Mouse (Mus musculus) liver, postnatal 0 days (tissue): ENCODE measurements around the gene Nkx2-3. TPM values are rescaled to one million over a fixed set of nuclear protein-coding genes. Genes with fewer than 3 reads are reported as not detected.

Experiments used
- ATAC-seq: fragments of 200-750 bp; cut with Nextera tagmentation; 2 replicates; pipeline ENCODE4 v1.8.0; 2017; ENCODE audit warnings: mild to moderate bottlenecking, moderate library complexity
- DNase-seq: peaks from one replicate; pipeline ENCODE4 v3.0.0-alpha.2; 2016
- H3K27ac ChIP-seq: fragments of 300-500 bp; sonication (generic); 2 replicates; pipeline ENCODE4 v1.5.1; 2014; ENCODE audit warnings: antibody characterized with exemption, moderate library complexity, mild to moderate bottlenecking, low read depth
- H3K27me3 ChIP-seq: fragments of 300-500 bp; sonication (generic); 2 replicates; pipeline ENCODE4 v1.6.1; 2014; ENCODE audit warnings: low read length, control low read depth, mixed read lengths; ENCODE audit not compliant: insufficient read depth
- H3K36me3 ChIP-seq: fragments of 300-500 bp; sonication (generic); replicated peaks from 2 replicates; pipeline ENCODE4 v1.6.1; 2014; ENCODE audit warnings: mild to moderate bottlenecking, control low read depth, low read length, moderate library complexity, mixed read lengths; ENCODE audit not compliant: insufficient read depth
- H3K4me1 ChIP-seq: fragments of 300-500 bp; sonication (generic); 2 replicates; pipeline ENCODE4 v1.6.1; 2014; ENCODE audit warnings: antibody characterized with exemption, mild to moderate bottlenecking, control low read depth; ENCODE audit not compliant: insufficient read depth
- H3K4me2 ChIP-seq: fragments of 300-500 bp; sonication (generic); 2 replicates; pipeline ENCODE4 v1.6.1; 2014; ENCODE audit warnings: low read depth, mild to moderate bottlenecking, low read length, moderate library complexity, mixed read lengths
- H3K4me3 ChIP-seq: fragments of 300-500 bp; sonication (generic); 2 replicates; pipeline ENCODE4 v1.5.1; 2014; ENCODE audit warnings: low read depth, low read length
- H3K9ac ChIP-seq: fragments of 300-500 bp; sonication (generic); replicated peaks from 2 replicates; pipeline ENCODE4 v1.6.1; 2014; ENCODE audit warnings: mild to moderate bottlenecking, moderate library complexity
- H3K9me3 ChIP-seq: fragments of 300-500 bp; sonication (generic); 2 replicates; pipeline ENCODE4 v1.6.1; 2016; ENCODE audit warnings: mild to moderate bottlenecking, control low read depth, low read length, mixed read lengths
- CTCF ChIP-seq: sonication (generic); IDR thresholded peaks from 2 replicates; pipeline ENCODE4 v1.5.1; 2016; ENCODE audit warnings: antibody characterized with exemption, low read depth
- EP300 ChIP-seq: IDR thresholded peaks from 2 replicates; pipeline ENCODE4 v1.6.1; 2016; ENCODE audit warnings: antibody characterized with exemption, low read depth, mild to moderate bottlenecking
- WGBS: fragments of 180-500 bp; shearing (Covaris S2); extraction: QIAGEN DNeasy Blood & Tissue Kit; methylation state at CpG from one replicate; pipeline ENCODE4 v1.1.7; 2014; ENCODE audit not compliant: insufficient replicate concordance; 5-methylcytosine and 5-hydroxymethylcytosine counted together
- polyA plus RNA-seq: library from polyadenylated mRNA; unstranded; fragments of >200 nt; fragmentation: Nextera tagmentation; extraction: Ambion mirVana; gene quantifications from 2 replicates; pipeline ENCODE4 v1.2.1, GENCODE M21; 2015

The Nkx2-3 gene
- polyA plus RNA-seq, 1 experiment from 2014 or later, result 0.13 TPM

- ATAC-seq (no peak), DNase-seq (no peak)
- WGBS, result 87% methylated on average over 3 of the region's 3 CpGs
- Histone ChIP-seq H3K4me3 (no peak overlapping the region), H3K27ac (no peak overlapping the region), H3K4me1 (no peaks in the 10 kb centered on the region), H3K27me3 (peaks cover 40% of the 10 kb centered on the region), H3K9ac (no peak overlapping the region), H3K9me3 (no peaks in the 10 kb centered on the region), H3K36me3 (no peaks in the 10 kb centered on the region), H3K4me2 (no peak overlapping the region)
- TF ChIP-seq EP300 (no peak), CTCF (peak; percentile 41)
Observed at GRCm38 (mm10) chr19:43627345-43627744, 15.2 kb downstream of the Nkx2-3 start.

DNA sequence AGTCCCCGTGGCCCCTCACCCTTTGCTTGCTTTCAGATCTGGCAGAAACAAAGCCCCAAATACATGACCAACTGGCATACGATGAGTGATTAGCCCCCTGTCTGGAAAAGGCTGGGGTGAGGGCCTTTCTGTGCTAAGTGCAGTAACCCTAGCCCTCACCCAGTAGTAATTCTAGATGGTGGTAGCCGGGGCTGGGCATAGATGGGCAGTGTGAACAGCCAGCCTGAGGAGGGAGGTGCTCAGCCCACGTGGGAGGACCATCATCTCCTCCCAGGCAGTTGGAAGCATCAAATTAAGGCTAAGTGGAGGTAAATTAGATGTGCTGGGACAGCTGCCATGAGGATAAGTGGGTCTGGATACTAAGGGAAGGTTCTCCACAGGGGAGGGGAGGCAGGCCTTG lies 17.0 kb downstream of the Nkx2-3 start:
- ATAC-seq (no peak), DNase-seq (no peak)
- Histone ChIP-seq H3K4me3 (no peak overlapping the region), H3K4me1 (no peaks in the 10 kb centered on the region), H3K36me3 (no peaks in the 10 kb centered on the region), H3K27me3 (peaks cover 23% of the 10 kb centered on the region; the same call in 1 of the 2 replicates), H3K9me3 (no peaks in the 10 kb centered on the region), H3K9ac (no peak overlapping the region), H3K27ac (no peak overlapping the region), H3K4me2 (no peak overlapping the region)
- TF ChIP-seq EP300 (no peak), CTCF (no peak)
- 46% methylated on average over 4 of the region's 4 CpGs for WGBS

DNA sequence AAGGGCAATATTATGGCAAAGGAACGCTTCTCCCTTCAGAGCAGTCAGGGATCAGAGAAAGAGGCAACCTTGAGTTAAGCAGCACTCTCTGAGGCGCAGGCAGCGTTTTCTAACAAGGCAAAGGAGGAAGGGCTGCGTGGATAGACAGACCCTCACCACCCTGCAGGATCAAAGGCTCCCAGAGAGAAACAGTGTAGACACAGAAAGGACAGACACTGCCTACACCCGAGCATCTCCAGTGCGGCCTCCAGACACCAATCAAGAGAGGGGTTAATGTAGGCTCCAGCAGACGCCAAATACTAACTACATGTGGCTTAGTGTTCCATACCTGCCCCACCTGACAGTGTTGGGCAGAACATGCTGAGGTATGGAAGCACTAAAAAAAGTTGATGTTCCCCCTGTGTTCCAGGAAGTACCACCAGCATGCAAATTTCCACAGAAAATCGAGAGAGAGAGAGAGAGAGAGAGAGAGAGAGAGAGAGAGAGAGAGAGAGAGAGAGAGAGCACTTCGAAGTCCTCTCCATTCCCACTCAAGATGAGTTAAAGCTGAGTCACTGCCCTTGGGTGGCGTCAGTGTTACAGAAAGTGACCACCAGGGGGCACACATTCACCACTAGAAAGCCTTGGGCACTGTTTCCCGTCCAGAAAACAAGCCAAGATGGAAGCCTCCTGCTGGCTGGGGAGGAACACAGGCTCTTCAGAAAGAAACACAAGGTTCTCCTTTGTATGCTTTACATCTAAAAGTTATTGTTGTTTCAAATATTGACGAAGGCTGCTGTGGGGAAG lies 18.5 kb downstream of the Nkx2-3 start:
- Histone ChIP-seq H3K9me3 (no peaks in the 10 kb centered on the region), H3K27me3 (peaks cover 19% of the 10 kb centered on the region; the same call in 1 of the 2 replicates), H3K4me3 (no peak overlapping the region), H3K4me1 (no peaks in the 10 kb centered on the region), H3K9ac (no peak overlapping the region), H3K4me2 (no peak overlapping the region), H3K36me3 (no peaks in the 10 kb centered on the region), H3K27ac (no peak overlapping the region)
- DNase-seq (peak; percentile 86), ATAC-seq (peak; percentile 84)
- TF ChIP-seq EP300 (no peak), CTCF (peak; percentile 93)
- 27% methylated on average over 12 of the region's 12 CpGs for WGBS

DNA sequence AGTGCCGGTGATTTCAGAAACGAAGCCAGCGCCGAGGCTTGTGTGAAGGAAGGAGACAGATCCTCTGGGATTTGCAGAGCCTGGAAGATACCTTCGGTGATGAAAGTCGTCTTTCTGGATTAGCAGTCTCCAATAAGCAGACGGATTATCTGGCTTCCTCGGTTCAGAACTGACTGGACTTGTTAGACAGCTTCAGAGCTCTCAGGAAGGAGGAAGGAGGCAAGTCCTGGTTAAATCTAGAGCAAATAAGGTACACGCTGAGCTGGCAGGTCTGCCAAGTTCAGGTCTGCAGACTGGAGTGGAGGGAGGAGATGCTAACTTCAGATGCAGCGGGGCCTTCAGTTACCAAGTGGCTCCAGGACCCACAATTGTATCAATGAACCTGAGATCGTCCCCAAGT lies 29.7 kb downstream of the Nkx2-3 start:
- Histone ChIP-seq H3K36me3 (no peaks in the 10 kb centered on the region), H3K27me3 (no peaks in the 10 kb centered on the region), H3K4me1 (peaks cover 10% of the 10 kb centered on the region), H3K9ac (no peak overlapping the region), H3K9me3 (no peaks in the 10 kb centered on the region), H3K4me3 (no peak overlapping the region), H3K27ac (no peak overlapping the region), H3K4me2 (no peak overlapping the region)
- WGBS, result 70% methylated on average over 11 of the region's 11 CpGs
- DNase-seq, result no peak
- no peak for TF ChIP-seq EP300
- no peak for TF ChIP-seq CTCF
- no peak for ATAC-seq

DNA sequence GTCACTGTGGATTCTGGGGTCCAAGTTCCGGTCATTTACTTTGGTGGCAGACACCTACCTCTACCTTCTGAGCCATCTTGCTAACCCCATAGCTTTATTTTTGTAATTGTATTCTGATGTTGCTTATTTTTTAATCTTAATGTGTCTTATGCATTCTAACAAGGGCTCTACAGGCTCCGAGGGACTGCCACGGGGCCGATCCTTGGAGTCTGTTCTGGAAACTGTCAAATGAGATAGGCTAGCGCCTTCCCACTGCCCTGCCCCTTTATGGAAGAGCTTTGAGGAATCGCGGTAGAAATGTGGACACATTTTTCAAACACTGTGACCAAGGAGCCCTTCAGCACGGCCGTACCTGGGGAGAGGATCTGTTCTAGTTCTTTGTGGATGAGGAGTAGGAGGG lies 30.7 kb downstream of the Nkx2-3 start:
- no peaks in the 10 kb centered on the region for H3K27me3 ChIP-seq
- H3K4me3 ChIP-seq, result no peak overlapping the region
- peaks cover 17% of the 10 kb centered on the region for H3K4me1 ChIP-seq
- no peak for ATAC-seq
- no peak overlapping the region for H3K27ac ChIP-seq
- no peaks in the 10 kb centered on the region for H3K36me3 ChIP-seq
- no peak for DNase-seq
- no peaks in the 10 kb centered on the region for H3K9me3 ChIP-seq
- H3K9ac ChIP-seq, result no peak overlapping the region
- H3K4me2 ChIP-seq, result no peak overlapping the region
- TF ChIP-seq CTCF (no peak), EP300 (no peak)
- 83% methylated on average over 9 of the region's 9 CpGs for WGBS

DNA sequence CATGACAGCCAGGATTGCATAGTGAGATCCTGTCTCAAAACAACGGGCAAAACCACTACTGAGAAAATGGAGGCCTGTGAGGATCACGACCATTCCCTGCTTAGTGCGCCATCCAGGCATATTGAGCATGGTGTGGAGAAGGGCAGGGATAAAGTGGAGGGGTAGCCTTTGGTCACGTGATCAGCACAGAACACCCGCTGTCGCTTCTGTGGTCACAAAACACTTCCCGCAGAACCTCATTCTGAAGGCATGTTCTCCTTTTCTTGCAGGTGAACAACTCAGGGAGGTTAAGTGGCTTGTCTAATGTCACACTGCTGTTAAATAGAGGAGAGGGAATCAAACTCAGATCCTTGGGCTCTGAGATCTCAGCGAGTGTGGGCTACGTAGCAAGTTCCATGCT lies 33.4 kb downstream of the Nkx2-3 start:
- H3K9me3 ChIP-seq, result no peaks in the 10 kb centered on the region
- peaks cover 17% of the 10 kb centered on the region for H3K4me1 ChIP-seq
- H3K4me2 ChIP-seq, result no peak overlapping the region
- DNase-seq (no peak), ATAC-seq (no peak)
- no peak for TF ChIP-seq CTCF
- TF ChIP-seq EP300, result no peak
- H3K9ac ChIP-seq, result no peak overlapping the region
- H3K4me3 ChIP-seq, result no peak overlapping the region
- WGBS, result 58% methylated on average over 9 of the region's 9 CpGs
- H3K27me3 ChIP-seq, result no peaks in the 10 kb centered on the region
- no peaks in the 10 kb centered on the region for H3K36me3 ChIP-seq
- H3K27ac ChIP-seq, result no peak overlapping the region
